Mouse (Mus musculus) mouse trophoblast stem cell (cell line): ENCODE measurements around the gene Zdhhc22.

ENCODE experiments used
- in situ Hi-C, 2 experiments: fragments of 300-500 bp; cut with MseI, MboI; formaldehyde crosslinking; loops; 2 replicates in 1 of 2; 3 replicates in 1 of 2; pipeline ENCODE4 v1.15.1; 2025

Gene Zdhhc22

GRCm38 (mm10) chr12:86989890-86990754 lies at the start of gene Zdhhc22:
Gene Zdhhc22, minus strand, starts transcription at chr12:86990430.
- in situ Hi-C loops: no loop called here

GRCm38 (mm10) chr12:87036631-87037030 lies 46.4 kb upstream of the Zdhhc22 start:
- in situ Hi-C loops: no loop called here

DNA sequence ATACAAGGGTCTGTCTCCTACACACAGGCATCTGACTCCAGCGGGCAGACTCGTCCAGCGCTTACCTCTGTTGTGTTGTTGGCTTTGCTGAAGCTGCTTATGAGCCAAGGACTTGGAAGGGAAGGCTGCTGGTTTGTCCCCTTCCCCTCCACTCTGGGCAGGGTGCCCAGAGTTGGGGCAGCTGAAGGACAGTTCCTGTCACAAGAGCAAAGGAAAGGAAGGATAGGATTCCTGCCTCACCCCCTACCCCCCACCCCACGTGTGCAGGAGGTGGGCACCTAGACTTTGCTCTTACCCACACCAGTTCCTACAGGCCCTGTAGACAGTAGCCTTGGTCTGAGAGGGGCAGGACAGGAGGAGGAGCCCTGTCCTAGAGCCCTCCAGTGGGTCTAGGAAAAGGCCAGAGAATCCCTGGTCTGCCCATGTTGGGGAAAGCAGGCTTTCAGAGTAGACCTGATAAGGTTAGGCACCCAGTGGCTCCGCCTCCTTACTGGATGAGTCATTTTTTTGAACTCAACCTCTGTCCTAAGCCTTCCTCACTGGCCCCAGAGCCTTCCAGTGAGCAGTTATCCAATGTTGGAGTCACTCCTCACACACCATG lies 41.0 kb upstream of the Zdhhc22 start:
- in situ Hi-C loops: no loop called here

- in situ Hi-C loops: no loop called here
Observed at GRCm38 (mm10) chr12:87029251-87029976, 39.2 kb upstream of the Zdhhc22 start.

DNA sequence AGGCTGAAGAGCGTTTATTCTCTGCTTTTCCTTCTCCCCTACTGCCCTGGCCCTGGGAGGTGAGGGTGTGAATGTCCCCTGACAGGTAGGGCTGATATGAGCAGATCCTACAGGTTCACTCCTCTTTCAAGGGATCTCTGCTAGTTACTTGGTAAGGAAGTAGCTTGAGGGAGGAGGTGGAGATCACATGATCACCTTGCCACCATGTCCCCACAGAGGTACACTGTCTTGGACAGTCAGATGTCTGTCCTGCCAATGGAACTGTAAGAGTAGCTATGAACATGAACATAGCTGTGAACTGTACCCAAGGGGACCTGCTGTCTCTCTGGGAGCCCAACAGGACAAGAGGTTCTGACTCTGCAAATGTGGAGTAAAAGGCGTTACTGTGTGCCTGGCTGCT lies 37.8 kb upstream of the Zdhhc22 start:
- in situ Hi-C loops: no loop called here

- in situ Hi-C loops: no loop called here
Observed at GRCm38 (mm10) chr12:87027391-87027790, 37.2 kb upstream of the Zdhhc22 start.

- in situ Hi-C loops: no loop called here
Observed at GRCm38 (mm10) chr12:87026871-87027240, 36.6 kb upstream of the Zdhhc22 start.

- in situ Hi-C loops: no loop called here
Observed at GRCm38 (mm10) chr12:87026109-87026870, 36.1 kb upstream of the Zdhhc22 start.

GRCm38 (mm10) chr12:87023456-87023855 lies 33.2 kb upstream of the Zdhhc22 start:
- in situ Hi-C loops: no loop called here

DNA sequence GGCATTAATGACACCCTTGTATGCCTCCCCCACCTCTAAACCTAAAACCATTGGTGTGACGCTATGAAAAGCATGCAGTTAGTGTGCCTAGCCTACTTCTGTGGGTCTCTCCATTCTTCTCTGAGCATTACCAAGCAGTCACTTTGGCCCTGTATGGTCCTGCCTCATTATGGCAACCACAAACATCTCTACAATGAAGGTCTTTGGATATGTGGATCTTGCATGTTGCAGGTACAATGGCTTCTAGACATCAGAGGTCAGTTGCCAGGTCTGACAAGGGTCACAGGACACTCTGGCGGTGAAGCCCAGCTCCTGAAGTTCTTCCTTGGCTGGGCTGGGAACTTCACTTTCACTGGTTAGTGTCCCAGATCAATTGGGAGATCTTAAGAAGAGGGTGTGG lies 31.8 kb upstream of the Zdhhc22 start:
- in situ Hi-C loops: no loop called here

- in situ Hi-C loops: no loop called here
Observed at GRCm38 (mm10) chr12:87021040-87021439, 30.8 kb upstream of the Zdhhc22 start, which contains the start of gene Tmem63c. Gene Tmem63c, plus strand, starts transcription at chr12:87021340.

DNA sequence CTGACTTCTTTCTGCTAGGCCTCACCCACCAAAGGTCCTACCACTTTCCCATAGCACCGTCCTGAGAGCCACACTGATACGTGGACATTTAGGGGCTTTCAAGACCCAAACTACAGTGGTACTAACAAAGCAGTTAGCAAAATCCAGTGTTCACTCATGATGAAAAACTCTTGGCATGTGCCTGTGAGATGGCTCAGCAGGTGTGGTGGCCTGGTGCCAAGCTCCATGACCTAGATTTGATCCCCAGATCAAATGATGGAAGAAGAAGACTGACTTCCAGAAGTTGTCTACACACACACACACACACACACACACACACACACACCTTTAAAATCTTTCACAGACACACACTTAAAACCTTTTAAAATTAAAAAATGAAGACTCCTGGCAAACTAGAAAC lies 28.5 kb upstream of the Zdhhc22 start:
- in situ Hi-C loops: no loop called here

DNA sequence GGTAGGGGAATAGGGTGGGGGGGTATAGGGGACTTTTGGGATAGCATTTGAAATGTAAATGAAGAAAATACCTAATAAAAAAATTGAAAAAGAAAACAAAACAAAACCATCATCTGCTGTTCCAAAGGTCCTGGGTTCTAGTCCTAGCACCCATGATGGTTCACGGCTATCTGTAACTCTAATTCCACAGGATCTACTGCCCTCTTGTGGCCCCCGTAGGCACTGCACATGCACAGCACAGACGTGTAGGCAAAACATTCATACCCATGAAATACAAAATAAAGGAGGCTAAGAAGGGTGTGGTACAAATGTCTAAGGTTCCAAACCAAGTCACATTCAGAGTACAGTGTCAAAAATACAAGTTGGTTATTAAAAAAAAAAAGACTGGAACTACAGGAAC lies 26.8 kb upstream of the Zdhhc22 start:
- in situ Hi-C loops: no loop called here

DNA sequence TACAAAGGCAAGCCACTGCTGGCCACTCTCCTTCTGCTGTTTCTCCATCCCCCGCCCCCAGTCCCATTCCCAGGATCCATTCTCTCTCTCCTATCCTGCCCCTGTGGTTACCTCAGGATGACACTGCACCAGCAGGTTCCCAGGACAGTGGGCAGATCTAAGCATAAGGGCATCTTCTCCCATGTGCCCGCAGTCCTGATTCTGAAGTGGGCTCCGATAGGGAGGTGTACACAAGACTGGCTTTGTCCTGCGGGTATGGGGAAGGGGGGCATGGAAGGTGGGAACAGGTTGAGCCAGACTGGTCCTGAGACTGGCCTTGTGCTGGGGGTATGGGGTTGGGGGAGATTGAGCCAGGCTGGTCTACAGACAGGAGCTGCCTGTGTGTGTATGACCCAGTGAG lies 14.4 kb upstream of the Zdhhc22 start:
- in situ Hi-C loops: no loop called here

- in situ Hi-C loops: no loop called here
Observed at GRCm38 (mm10) chr12:87003606-87004005, 13.4 kb upstream of the Zdhhc22 start.

DNA sequence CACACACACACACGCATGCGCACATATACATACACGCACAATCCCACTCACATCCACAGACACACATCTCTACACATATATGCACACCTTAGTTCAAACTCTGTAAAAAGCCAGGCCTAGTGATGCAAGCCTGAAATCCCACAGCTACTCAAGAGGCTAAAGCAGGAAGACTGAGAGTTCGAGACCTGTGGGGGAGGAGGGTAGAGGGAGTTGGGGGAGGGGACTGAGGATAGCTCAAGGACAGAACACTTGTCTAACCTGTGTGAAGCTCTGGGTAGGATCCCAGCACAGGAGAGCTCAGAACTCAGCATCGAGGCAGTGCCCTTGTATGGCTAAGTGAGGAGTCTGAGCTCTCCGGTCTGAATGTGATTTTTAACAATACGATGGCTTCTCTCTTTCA lies 12.6 kb upstream of the Zdhhc22 start:
- in situ Hi-C loops: no loop called here

GRCm38 (mm10) chr12:87002209-87002608 lies 12.0 kb upstream of the Zdhhc22 start:
- in situ Hi-C loops: no loop called here

DNA sequence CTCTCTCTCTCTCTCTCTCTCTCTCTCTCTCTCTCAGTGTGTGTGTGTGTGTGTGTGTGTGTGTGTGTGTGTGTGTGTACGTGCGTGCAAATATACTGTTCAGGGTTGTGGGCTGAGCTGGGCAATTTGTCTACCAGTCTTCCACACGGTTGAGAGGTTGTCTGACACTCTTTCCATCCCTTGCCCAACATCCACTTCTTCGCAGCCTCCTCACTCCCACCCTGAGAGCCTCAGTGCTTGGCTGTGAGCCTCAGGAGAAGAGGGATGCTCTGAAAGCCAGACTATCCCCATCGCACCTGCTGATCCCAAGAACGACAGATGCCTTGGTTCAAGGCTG lies 10.6 kb upstream of the Zdhhc22 start:
- in situ Hi-C loops: no loop called here

DNA sequence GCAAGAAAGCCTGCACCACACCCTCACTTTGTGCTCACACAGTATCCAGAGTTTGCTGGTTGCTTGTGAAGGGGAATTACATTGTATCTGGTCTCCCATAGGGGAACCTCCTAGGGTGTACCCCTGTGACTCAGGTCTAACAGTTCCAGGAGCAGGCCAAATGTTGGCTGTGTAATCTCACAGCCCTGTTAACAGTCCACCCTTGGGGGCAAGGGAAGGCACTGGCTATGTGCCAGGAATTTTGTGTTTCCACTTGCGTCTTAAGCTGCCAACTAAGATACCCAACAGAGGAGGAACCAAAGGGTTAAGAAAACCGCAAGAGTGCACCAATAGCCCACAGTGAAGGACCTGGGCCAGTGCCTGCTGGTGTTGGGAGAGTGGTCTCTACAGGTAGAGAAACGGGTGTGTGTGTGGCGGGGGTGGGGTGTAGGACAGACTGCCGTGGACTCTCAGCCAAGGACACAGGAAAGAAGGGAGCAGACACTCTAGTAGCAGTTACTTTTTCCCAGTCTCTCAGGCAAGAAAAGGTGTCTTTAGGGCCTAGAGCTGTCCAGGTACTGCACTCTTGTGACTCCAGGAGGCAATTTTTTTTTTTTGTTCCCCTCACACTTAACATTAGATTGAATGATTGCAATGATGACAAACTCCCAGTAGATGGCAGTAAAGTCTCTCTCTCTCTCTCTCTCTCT lies 10.1 kb upstream of the Zdhhc22 start:
- in situ Hi-C loops: no loop called here

- in situ Hi-C loops: loop anchor here in 1 of 2 experiments (5.0 kb wide), 1 partner anchor 53 kb away; no protein-coding TSS in a partner anchor
Observed at GRCm38 (mm10) chr12:86999283-86999820, 9.1 kb upstream of the Zdhhc22 start.

DNA sequence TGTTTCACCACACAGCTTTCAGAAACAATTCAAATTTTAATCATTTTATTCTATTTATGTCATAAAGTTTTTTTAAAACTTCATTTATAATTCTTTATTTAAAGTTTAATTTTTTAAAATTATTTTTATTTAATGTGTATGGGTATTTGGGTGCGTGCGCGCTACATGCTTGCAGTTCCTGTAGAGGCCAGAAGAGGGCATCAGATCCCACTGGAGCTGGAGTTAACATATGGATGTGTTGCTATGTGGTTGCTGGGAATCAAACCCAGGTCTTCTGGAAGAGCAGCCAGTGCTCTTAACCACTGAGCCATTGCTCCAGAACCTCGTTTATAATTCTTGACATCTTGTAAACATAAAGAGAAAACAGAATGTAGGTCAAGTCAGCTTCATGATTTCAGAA lies 8.5 kb upstream of the Zdhhc22 start:
- in situ Hi-C loops: loop anchor here in 1 of 2 experiments (5.0 kb wide), 1 partner anchor 54 kb away; no protein-coding TSS in a partner anchor
